Mouse (Mus musculus) lung, postnatal 0 days (tissue): ENCODE measurements around the gene Kcna10.

Source experiments
- CTCF ChIP-seq: IDR thresholded peaks from 2 replicates; pipeline ENCODE4 v1.5.1; 2016; ENCODE audit warnings: antibody characterized with exemption, mild to moderate bottlenecking
- EP300 ChIP-seq: IDR thresholded peaks from 2 replicates; pipeline ENCODE4 v1.6.1; 2016; ENCODE audit warnings: antibody characterized with exemption, mild to moderate bottlenecking, control low read depth

GRCm38 (mm10) chr3:107239607-107240006 lies 56.8 kb downstream of the Kcna10 start, which contains the start of gene Prok1:
- TF ChIP-seq CTCF (no peak), EP300 (no peak)
